ENCODE assay signal across 15 mouse cellular contexts in the genomic region with DNA sequence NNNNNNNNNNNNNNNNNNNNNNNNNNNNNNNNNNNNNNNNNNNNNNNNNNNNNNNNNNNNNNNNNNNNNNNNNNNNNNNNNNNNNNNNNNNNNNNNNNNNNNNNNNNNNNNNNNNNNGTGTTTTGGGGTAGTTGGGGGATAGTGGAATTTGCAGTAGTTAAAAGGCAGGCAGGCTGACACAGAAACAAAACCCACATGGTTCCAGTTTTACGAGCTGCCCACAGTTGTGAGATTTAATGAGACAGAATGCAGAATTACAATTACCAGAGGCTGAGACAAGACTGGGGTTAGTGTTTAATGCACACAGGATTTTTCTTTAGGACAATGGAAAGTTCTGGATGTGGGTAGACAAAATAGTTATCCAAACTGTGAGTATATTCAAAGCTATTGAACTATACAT.
"Had no signal": no experiment of that assay in that cellular context is flagged by ENCODE, and none has a peak within 500 bp of the region (broad histone marks: within the 10 kb centered on the region; RNA-seq: fewer than 3 reads in every experiment).

No protein-coding gene starts in this region.

- H3K27ac ChIP-seq: kidney, embryonic 15.5 days; liver, embryonic 15.5 days; lung, embryonic 15.5 days had no signal

- H3K9me3 ChIP-seq: kidney, embryonic 15.5 days; liver, embryonic 15.5 days; lung, embryonic 15.5 days had no signal

- DNase-seq: kidney, adult 8-10 months; kidney, postnatal 14 days; kidney, postnatal 4 days; left cerebral cortex, postnatal 4 days; lung, adult 18-20 months; lung, postnatal 10 days; lung, postnatal 36 days; midbrain, embryonic 14.5 days; thymus, adult 18-20 months; thymus, postnatal 4 days had no signal

- H3K27me3 ChIP-seq: kidney, embryonic 15.5 days; lung, embryonic 15.5 days had no signal

- H3K9ac ChIP-seq: kidney, embryonic 15.5 days; liver, embryonic 15.5 days; lung, embryonic 15.5 days had no signal

- H3K36me3 ChIP-seq: kidney, embryonic 15.5 days; liver, embryonic 15.5 days; lung, embryonic 15.5 days had no signal

- H3K4me3 ChIP-seq: kidney, embryonic 15.5 days; liver, embryonic 15.5 days; lung, embryonic 15.5 days had no signal

- H3K4me2 ChIP-seq: kidney, embryonic 15.5 days; liver, embryonic 11.5 days; liver, embryonic 15.5 days; lung, embryonic 15.5 days; midbrain, embryonic 11.5 days had no signal

- H3K4me1 ChIP-seq: liver, embryonic 15.5 days; lung, embryonic 15.5 days had no signal
